Mouse (Mus musculus): Measurements from ENCODE around the gene Fam205a1.
"Not testable (repeated sequence)": the region's sequence is repeated elsewhere in the genome, so short reads cannot be mapped to it uniquely, and the experiment has no call there.

DNA sequence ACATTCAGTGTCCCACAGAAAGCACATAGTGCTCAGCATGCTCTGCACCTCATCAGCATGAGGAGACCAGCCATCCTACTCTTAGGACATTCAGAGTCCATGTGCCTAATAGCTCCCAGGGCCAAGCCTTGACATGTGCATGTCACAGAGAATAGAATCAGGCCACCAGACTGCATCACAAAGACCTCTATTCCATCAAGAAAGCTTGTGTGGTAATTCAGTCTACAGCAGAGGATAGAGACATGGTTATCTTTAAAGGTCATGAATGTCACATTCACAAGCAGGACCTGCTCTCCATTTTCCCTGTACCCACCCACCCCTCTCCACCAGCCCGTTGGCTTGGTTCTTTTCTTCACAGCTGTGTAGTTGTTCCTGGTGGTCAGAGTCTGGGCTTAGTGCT lies at the start of gene Fam205a1:
- not testable (repeated sequence) for TF ChIP-seq CTCF, EP300 (IDR thresholded peaks at IDR 0.05)

All from lung, postnatal 0 days (tissue).